Mouse (Mus musculus): ENCODE measurements around the gene Zp3. TPM values are rescaled to one million over a fixed set of nuclear protein-coding genes. Genes with fewer than 3 reads are reported as not detected.

Gene Zp3
- 0.18 and 0.20 TPM in 2 replicates for polyA plus RNA-seq (2015; fragmentation: Nextera tagmentation; extraction: Ambion mirVana)

GRCm38 (mm10) chr5:135979904-135980303 is at the start of gene Zp3:
TSS of gene Zp3 (plus strand) at chr5:135980099.
- no peak within 1 kb of the TSS for H3K9ac ChIP-seq (replicated peaks; ENCODE audit: low read length)
- no peaks in the 10 kb centered on the region for H3K4me1 ChIP-seq (ENCODE audit: insufficient read depth, low read length)
- no peak for ATAC-seq (ENCODE audit: low FRiP score, low TSS enrichment)
- no peaks in the 10 kb centered on the region for H3K36me3 ChIP-seq (ENCODE audit: insufficient read depth, low read length)
- H3K9me3 ChIP-seq (ENCODE audit: low read length), result no peaks in the 10 kb centered on the region
- no peak within 1 kb of the TSS for H3K4me2 ChIP-seq (replicated peaks; ENCODE audit: low read depth, low read length)
- WGBS, result 71% methylated on average over 8 of the region's 8 CpGs
- no peak within 1 kb of the TSS for H3K4me3 ChIP-seq (ENCODE audit: low read length)
- H3K27me3 ChIP-seq (ENCODE audit: insufficient read depth, low read length), result no peaks in the 10 kb centered on the region
- H3K27ac ChIP-seq (ENCODE audit: low read length), result no peak within 1 kb of the TSS

- ATAC-seq (ENCODE audit: low FRiP score, low TSS enrichment), result no peak
- H3K9ac ChIP-seq (replicated peaks; ENCODE audit: low read length), result 0 out of 2 replicates have a peak overlapping the region, but pooled peaks have one; percentile 26
- no peaks in the 10 kb centered on the region for H3K27me3 ChIP-seq (ENCODE audit: insufficient read depth, low read length)
- no peak overlapping the region for H3K4me3 ChIP-seq (ENCODE audit: low read length)
- WGBS, result 88% methylated on average over 9 of the region's 9 CpGs
- H3K4me2 ChIP-seq (replicated peaks; ENCODE audit: low read depth, low read length), result no peak overlapping the region
- H3K9me3 ChIP-seq (ENCODE audit: low read length), result no peaks in the 10 kb centered on the region
- H3K36me3 ChIP-seq (ENCODE audit: insufficient read depth, low read length), result peaks cover 30% of the 10 kb centered on the region
- peaks cover 13% of the 10 kb centered on the region for H3K4me1 ChIP-seq (ENCODE audit: insufficient read depth, low read length)
- H3K27ac ChIP-seq (ENCODE audit: low read length), result no peak overlapping the region
Measured at GRCm38 (mm10) chr5:135931526-135931925, 48.4 kb upstream of the Zp3 start.

- peak overlapping the region; percentile 26 for H3K4me2 ChIP-seq (replicated peaks; ENCODE audit: low read depth, low read length)
- peaks cover 30% of the 10 kb centered on the region for H3K36me3 ChIP-seq (ENCODE audit: insufficient read depth, low read length)
- no peaks in the 10 kb centered on the region for H3K9me3 ChIP-seq (ENCODE audit: low read length)
- H3K4me3 ChIP-seq (ENCODE audit: low read length), result no peak overlapping the region
- WGBS, result 78% methylated on average over 2 of the region's 2 CpGs
- no peak overlapping the region for H3K9ac ChIP-seq (replicated peaks; ENCODE audit: low read length)
- ATAC-seq (ENCODE audit: low FRiP score, low TSS enrichment), result no peak
- no peaks in the 10 kb centered on the region for H3K27me3 ChIP-seq (ENCODE audit: insufficient read depth, low read length)
- H3K4me1 ChIP-seq (ENCODE audit: insufficient read depth, low read length), result peaks cover 13% of the 10 kb centered on the region
- no peak overlapping the region for H3K27ac ChIP-seq (ENCODE audit: low read length)
Measured at GRCm38 (mm10) chr5:135932359-135932758, 47.5 kb upstream of the Zp3 start.

- Histone ChIP-seq H3K4me1 (ENCODE audit: insufficient read depth, low read length) (peaks cover 13% of the 10 kb centered on the region), H3K9me3 (ENCODE audit: low read length) (no peaks in the 10 kb centered on the region), H3K4me2 (replicated peaks; ENCODE audit: low read depth, low read length) (peak overlapping the region; percentile 73), H3K27me3 (ENCODE audit: insufficient read depth, low read length) (no peaks in the 10 kb centered on the region), H3K36me3 (ENCODE audit: insufficient read depth, low read length) (peaks cover 30% of the 10 kb centered on the region), H3K9ac (replicated peaks; ENCODE audit: low read length) (peak overlapping the region; percentile 92), H3K4me3 (ENCODE audit: low read length) (peak overlapping the region; percentile 94), H3K27ac (ENCODE audit: low read length) (peak overlapping the region; percentile 92; the same call in 1 of the 2 replicates)
- 6% methylated on average over 12 of the region's 12 CpGs for WGBS
- ATAC-seq (ENCODE audit: low FRiP score, low TSS enrichment), result no peak
Measured at GRCm38 (mm10) chr5:135933222-135933899, 46.5 kb upstream of the Zp3 start.

GRCm38 (mm10) chr5:135933900-135934441 is 45.9 kb upstream of the Zp3 start:
- H3K27me3 ChIP-seq (ENCODE audit: insufficient read depth, low read length), result no peaks in the 10 kb centered on the region
- H3K9ac ChIP-seq (replicated peaks; ENCODE audit: low read length), result peak overlapping the region; percentile 92
- peak; percentile 75 for ATAC-seq (ENCODE audit: low FRiP score, low TSS enrichment)
- peak overlapping the region; percentile 73 for H3K4me2 ChIP-seq (replicated peaks; ENCODE audit: low read depth, low read length)
- peaks cover 13% of the 10 kb centered on the region for H3K4me1 ChIP-seq (ENCODE audit: insufficient read depth, low read length)
- WGBS, result under 1% methylated on average over 34 of the region's 35 CpGs
- peak overlapping the region; percentile 92 for H3K27ac ChIP-seq (ENCODE audit: low read length)
- peak overlapping the region; percentile 94 for H3K4me3 ChIP-seq (ENCODE audit: low read length)
- H3K36me3 ChIP-seq (ENCODE audit: insufficient read depth, low read length), result peaks cover 29% of the 10 kb centered on the region
- H3K9me3 ChIP-seq (ENCODE audit: low read length), result no peaks in the 10 kb centered on the region

GRCm38 (mm10) chr5:135934481-135935175 is 45.3 kb upstream of the Zp3 start, which contains the start of gene Ywhag:
TSS of gene Ywhag (minus strand) at chr5:135934616.
- peak within 1 kb of the TSS; percentile 92 for H3K27ac ChIP-seq (ENCODE audit: low read length)
- H3K4me2 ChIP-seq (replicated peaks; ENCODE audit: low read depth, low read length), result peak within 1 kb of the TSS; percentile 73
- peaks cover 24% of the 10 kb centered on the region for H3K36me3 ChIP-seq (ENCODE audit: insufficient read depth, low read length)
- no peaks in the 10 kb centered on the region for H3K27me3 ChIP-seq (ENCODE audit: insufficient read depth, low read length)
- H3K4me3 ChIP-seq (ENCODE audit: low read length), result peak within 1 kb of the TSS; percentile 94
- H3K4me1 ChIP-seq (ENCODE audit: insufficient read depth, low read length), result peaks cover 13% of the 10 kb centered on the region
- no peaks in the 10 kb centered on the region for H3K9me3 ChIP-seq (ENCODE audit: low read length)
- WGBS, result under 1% methylated on average over 48 of the region's 48 CpGs
- ATAC-seq (ENCODE audit: low FRiP score, low TSS enrichment), result peak; percentile 99
- H3K9ac ChIP-seq (replicated peaks; ENCODE audit: low read length), result peak within 1 kb of the TSS; percentile 92

- WGBS, result 53% methylated on average over 7 of the region's 7 CpGs
- ATAC-seq (ENCODE audit: low FRiP score, low TSS enrichment), result peak; percentile 25
Measured at GRCm38 (mm10) chr5:135935176-135935523, 44.7 kb upstream of the Zp3 start.

GRCm38 (mm10) chr5:135935641-135936190 is 44.2 kb upstream of the Zp3 start:
- Histone ChIP-seq H3K27ac (ENCODE audit: low read length) (peak overlapping the region; percentile 92), H3K4me1 (ENCODE audit: insufficient read depth, low read length) (peaks cover 13% of the 10 kb centered on the region), H3K4me3 (ENCODE audit: low read length) (no peak overlapping the region), H3K9me3 (ENCODE audit: low read length) (no peaks in the 10 kb centered on the region), H3K27me3 (ENCODE audit: insufficient read depth, low read length) (no peaks in the 10 kb centered on the region), H3K4me2 (replicated peaks; ENCODE audit: low read depth, low read length) (no peak overlapping the region), H3K36me3 (ENCODE audit: insufficient read depth, low read length) (peaks cover 13% of the 10 kb centered on the region), H3K9ac (replicated peaks; ENCODE audit: low read length) (no peak overlapping the region)
- no peak for ATAC-seq (ENCODE audit: low FRiP score, low TSS enrichment)
- WGBS, result 84% methylated on average over 6 of the region's 6 CpGs

More at GRCm38 (mm10) chr5:135935176-135935523, 44.7 kb upstream of the Zp3 start:
- peak overlapping the region; percentile 50 for H3K4me2 ChIP-seq (replicated peaks; ENCODE audit: low read depth, low read length)
- H3K27me3 ChIP-seq (ENCODE audit: insufficient read depth, low read length), result no peaks in the 10 kb centered on the region
- H3K9me3 ChIP-seq (ENCODE audit: low read length), result no peaks in the 10 kb centered on the region
- peak overlapping the region; percentile 92 for H3K27ac ChIP-seq (ENCODE audit: low read length)
- H3K4me1 ChIP-seq (ENCODE audit: insufficient read depth, low read length), result peaks cover 13% of the 10 kb centered on the region
- H3K36me3 ChIP-seq (ENCODE audit: insufficient read depth, low read length), result peaks cover 18% of the 10 kb centered on the region
- peak overlapping the region; percentile 94 for H3K4me3 ChIP-seq (ENCODE audit: low read length)
- peak overlapping the region; percentile 43; the same call in 1 of the 2 replicates for H3K9ac ChIP-seq (replicated peaks; ENCODE audit: low read length)

- no peak overlapping the region for H3K4me3 ChIP-seq (ENCODE audit: low read length)
- H3K9me3 ChIP-seq (ENCODE audit: low read length), result no peaks in the 10 kb centered on the region
- H3K27ac ChIP-seq (ENCODE audit: low read length), result no peak overlapping the region
- H3K4me1 ChIP-seq (ENCODE audit: insufficient read depth, low read length), result no peaks in the 10 kb centered on the region
- H3K27me3 ChIP-seq (ENCODE audit: insufficient read depth, low read length), result no peaks in the 10 kb centered on the region
- H3K9ac ChIP-seq (replicated peaks; ENCODE audit: low read length), result no peak overlapping the region
- WGBS, result 32% methylated on average over 5 of the region's 5 CpGs
- peak; percentile 31; the same call in 1 of the 2 replicates for ATAC-seq (ENCODE audit: low FRiP score, low TSS enrichment)
- H3K36me3 ChIP-seq (ENCODE audit: insufficient read depth, low read length), result no peaks in the 10 kb centered on the region
- H3K4me2 ChIP-seq (replicated peaks; ENCODE audit: low read depth, low read length), result no peak overlapping the region
Measured at GRCm38 (mm10) chr5:135940587-135940986, 39.3 kb upstream of the Zp3 start.
